Mouse (Mus musculus) fibroblast of lung, adult 2 months (primary cell): ENCODE measurements at regions not wholly inside any gene's neighbourhood (a gene's known extent, or its start where the extent isn't known, plus 50 kb on each side); places are given as distances from the start of the nearest gene placed in this dataset.
A peak's percentile ranks its signal among the peaks of the same experiment; 100 is the strongest.

Experiments
- DNase-seq: peaks from one replicate; pipeline ENCODE4 v3.0.0-alpha.2; 2011; ENCODE audit warnings: low read depth

GRCm38 (mm10) chr13:16761415-16761814 lies 749.8 kb downstream of the Inhba start:
- DNase-seq: peak; percentile 22

GRCm38 (mm10) chr13:16762326-16762725 lies 750.7 kb downstream of the Inhba start:
- no peak for DNase-seq

GRCm38 (mm10) chr13:16762727-16763512 lies 751.3 kb downstream of the Inhba start:
- DNase-seq: no peak

- DNase-seq: no peak
Measured at GRCm38 (mm10) chr13:16763746-16764145, 752.1 kb downstream of the Inhba start.

GRCm38 (mm10) chr13:16769409-16769808 lies 757.8 kb downstream of the Inhba start:
- DNase-seq: no peak

- no peak for DNase-seq
Measured at GRCm38 (mm10) chr13:16769848-16770422, 758.3 kb downstream of the Inhba start.

GRCm38 (mm10) chr13:16771845-16772244 lies 760.2 kb downstream of the Inhba start:
- DNase-seq: no peak

GRCm38 (mm10) chr13:16805560-16805959 lies 793.9 kb downstream of the Inhba start:
- DNase-seq: no peak
